Mouse (Mus musculus): ENCODE results near the gene Epb41. TPM values are rescaled to one million over a fixed set of nuclear protein-coding genes. Genes with fewer than 3 reads are reported as not detected.
A peak's percentile ranks its signal among the peaks of the same experiment; 100 is the strongest.

The Epb41 gene
- polyA plus RNA-seq, 1 experiment from 2014 or later: 61.7 TPM

DNA sequence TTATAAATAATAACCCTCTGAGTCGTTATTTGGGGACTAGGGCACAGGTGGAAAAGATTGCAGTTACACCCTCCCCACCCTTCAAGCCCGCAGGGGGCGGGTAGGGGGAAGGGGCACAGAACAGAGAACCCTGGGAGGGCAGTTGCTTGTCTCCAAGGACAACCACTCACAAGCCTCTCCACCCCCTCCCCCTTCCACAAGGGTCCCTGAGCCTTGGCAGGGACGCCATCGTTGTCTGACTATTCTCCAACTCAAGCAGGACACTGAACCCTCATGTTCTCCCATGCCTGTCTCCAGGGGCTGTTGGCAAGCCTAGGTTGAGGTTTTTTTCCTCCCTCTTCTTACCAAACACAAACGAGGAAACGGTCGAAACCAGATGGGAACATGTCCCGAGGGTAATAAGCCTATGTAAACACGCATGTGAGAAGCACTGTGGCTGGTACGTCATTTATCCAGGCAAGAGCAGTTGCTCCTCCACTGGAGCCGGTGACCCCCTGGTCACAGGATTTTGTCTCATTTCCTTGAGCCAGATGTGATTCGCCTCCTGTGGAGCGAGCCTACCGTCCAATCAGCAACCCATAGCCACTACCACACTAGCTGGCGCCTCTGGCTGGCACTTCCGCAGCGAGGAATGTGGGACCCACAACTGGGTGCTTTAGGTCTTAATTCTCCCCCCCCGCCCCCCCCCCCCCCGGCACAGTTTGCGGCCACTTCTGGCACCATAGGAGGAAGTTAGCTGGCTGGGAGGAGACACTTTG is 164.7 kb downstream of the Epb41 start:
- no peak for ATAC-seq
- peaks cover 9% of the 10 kb centered on the region for H3K4me1 ChIP-seq (ENCODE audit: control insufficient read depth, insufficient read depth, low read length)
- no peak overlapping the region for H3K4me3 ChIP-seq (ENCODE audit: low read depth, low read length)
- H3K27me3 ChIP-seq (ENCODE audit: control insufficient read depth, insufficient read depth, low read depth, low read length): peaks cover 16% of the 10 kb centered on the region
- no peaks in the 10 kb centered on the region for H3K9me3 ChIP-seq (replicated peaks; ENCODE audit: control insufficient read depth, low read length, poor library complexity, severe bottlenecking)
- peak overlapping the region; percentile 22 for H3K4me2 ChIP-seq (ENCODE audit: low read length)
- no peak overlapping the region for H3K27ac ChIP-seq (ENCODE audit: low read length)
- H3K9ac ChIP-seq (ENCODE audit: low read depth, low read length): peak overlapping the region; percentile 38; the same call in 1 of the 2 replicates
- WGBS: 15% methylated on average over 19 of the region's 21 CpGs
- no peaks in the 10 kb centered on the region for H3K36me3 ChIP-seq (ENCODE audit: control insufficient read depth, insufficient read depth, low read length)

GRCm38 (mm10) chr4:131907912-131908311 is 167.2 kb downstream of the Epb41 start:
- 89% methylated on average over 3 of the region's 3 CpGs for WGBS
- no peak overlapping the region for H3K4me2 ChIP-seq (ENCODE audit: low read length)
- H3K4me1 ChIP-seq (ENCODE audit: control insufficient read depth, insufficient read depth, low read length): peaks cover 6% of the 10 kb centered on the region
- no peak for ATAC-seq
- H3K27ac ChIP-seq (ENCODE audit: low read length): no peak overlapping the region
- H3K4me3 ChIP-seq (ENCODE audit: low read depth, low read length): no peak overlapping the region
- no peak overlapping the region for H3K9ac ChIP-seq (ENCODE audit: low read depth, low read length)
- peaks cover 4% of the 10 kb centered on the region for H3K27me3 ChIP-seq (ENCODE audit: control insufficient read depth, insufficient read depth, low read depth, low read length)
- H3K36me3 ChIP-seq (ENCODE audit: control insufficient read depth, insufficient read depth, low read length): no peaks in the 10 kb centered on the region
- no peaks in the 10 kb centered on the region for H3K9me3 ChIP-seq (replicated peaks; ENCODE audit: control insufficient read depth, low read length, poor library complexity, severe bottlenecking)

- Histone ChIP-seq H3K4me1 (ENCODE audit: control insufficient read depth, insufficient read depth, low read length) (peaks cover 6% of the 10 kb centered on the region), H3K9me3 (replicated peaks; ENCODE audit: control insufficient read depth, low read length, poor library complexity, severe bottlenecking) (no peaks in the 10 kb centered on the region), H3K4me3 (ENCODE audit: low read depth, low read length) (no peak overlapping the region), H3K27ac (ENCODE audit: low read length) (no peak overlapping the region), H3K4me2 (ENCODE audit: low read length) (no peak overlapping the region), H3K27me3 (ENCODE audit: control insufficient read depth, insufficient read depth, low read depth, low read length) (peaks cover 3% of the 10 kb centered on the region; the same call in 1 of the 2 replicates), H3K36me3 (ENCODE audit: control insufficient read depth, insufficient read depth, low read length) (peaks cover 8% of the 10 kb centered on the region; the same call in 1 of the 2 replicates), H3K9ac (ENCODE audit: low read depth, low read length) (no peak overlapping the region)
- WGBS: 68% methylated on average over 6 of the region's 6 CpGs
- no peak for ATAC-seq
Observed at GRCm38 (mm10) chr4:131906423-131906822, 168.7 kb downstream of the Epb41 start.

DNA sequence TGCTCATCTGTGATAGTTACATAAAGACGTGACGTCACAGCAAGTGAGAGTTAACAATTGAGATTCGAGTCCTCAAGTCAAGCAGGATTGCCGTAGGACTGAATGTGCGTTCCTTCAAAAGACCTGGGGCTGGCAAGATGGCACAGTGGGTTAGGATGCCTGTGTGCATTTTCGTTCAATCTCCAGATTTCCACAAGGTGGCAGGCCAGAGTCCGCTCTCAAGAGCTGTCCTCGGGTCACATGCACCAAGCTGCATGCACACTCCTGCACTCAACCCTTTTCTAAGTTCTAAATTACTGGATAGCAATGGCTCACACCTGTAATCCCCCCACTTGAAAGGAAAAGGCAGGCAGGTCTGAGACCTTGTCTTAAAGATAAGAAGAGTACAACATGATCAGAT is 170.6 kb downstream of the Epb41 start:
- no peaks in the 10 kb centered on the region for H3K27me3 ChIP-seq (ENCODE audit: control insufficient read depth, insufficient read depth, low read depth, low read length)
- 51% methylated on average over 8 of the region's 8 CpGs for WGBS
- no peak for ATAC-seq
- H3K4me3 ChIP-seq (ENCODE audit: low read depth, low read length): no peak overlapping the region
- H3K4me1 ChIP-seq (ENCODE audit: control insufficient read depth, insufficient read depth, low read length): no peaks in the 10 kb centered on the region
- no peak overlapping the region for H3K9ac ChIP-seq (ENCODE audit: low read depth, low read length)
- H3K4me2 ChIP-seq (ENCODE audit: low read length): no peak overlapping the region
- no peaks in the 10 kb centered on the region for H3K9me3 ChIP-seq (replicated peaks; ENCODE audit: control insufficient read depth, low read length, poor library complexity, severe bottlenecking)
- peaks cover 25% of the 10 kb centered on the region for H3K36me3 ChIP-seq (ENCODE audit: control insufficient read depth, insufficient read depth, low read length)
- H3K27ac ChIP-seq (ENCODE audit: low read length): no peak overlapping the region

DNA sequence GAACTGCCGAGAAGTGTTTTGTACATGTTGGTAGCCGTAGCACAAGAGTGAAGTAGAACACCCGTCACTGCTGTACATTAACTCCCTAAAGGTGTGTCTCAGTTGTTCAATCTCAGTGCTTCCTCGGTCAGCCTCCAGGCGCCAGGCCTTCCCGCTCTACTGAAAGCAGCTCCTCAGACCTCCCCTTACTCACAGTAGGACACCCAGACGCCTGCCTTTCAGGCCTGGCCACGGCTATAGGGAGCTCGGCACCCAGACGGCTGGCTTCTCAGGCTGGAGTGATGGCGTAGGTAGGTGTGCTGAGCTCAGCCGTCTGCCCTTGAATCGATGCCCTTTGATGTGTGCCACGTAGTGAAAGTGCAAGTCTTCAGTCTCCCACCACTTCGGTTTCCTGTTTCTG is 174.0 kb downstream of the Epb41 start:
- WGBS: 92% methylated on average over 15 of the region's 15 CpGs
- H3K4me2 ChIP-seq (ENCODE audit: low read length): no peak overlapping the region
- H3K36me3 ChIP-seq (ENCODE audit: control insufficient read depth, insufficient read depth, low read length): peaks cover 40% of the 10 kb centered on the region

DNA sequence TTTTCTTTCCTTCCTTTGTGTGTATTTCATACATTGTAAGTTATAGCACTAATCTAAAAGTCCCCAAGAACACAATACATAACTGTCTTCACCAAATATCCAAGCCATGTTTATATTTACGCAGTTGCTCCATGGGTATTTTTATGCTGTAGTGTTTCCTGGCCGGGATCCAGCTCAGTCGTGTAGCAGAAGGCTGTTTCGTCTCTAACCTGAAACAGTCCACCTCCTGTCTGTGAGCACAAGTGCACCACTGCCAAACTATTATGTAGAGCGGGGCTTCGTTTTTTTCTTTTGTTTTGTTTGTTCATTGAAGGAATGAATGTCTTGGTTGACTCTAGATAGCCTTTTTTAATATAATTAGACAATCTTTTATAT is 176.0 kb downstream of the Epb41 start:
- no peak for ATAC-seq
- peaks cover 43% of the 10 kb centered on the region for H3K36me3 ChIP-seq (ENCODE audit: control insufficient read depth, insufficient read depth, low read length)
- H3K27me3 ChIP-seq (ENCODE audit: control insufficient read depth, insufficient read depth, low read depth, low read length): no peaks in the 10 kb centered on the region
- no peak overlapping the region for H3K4me2 ChIP-seq (ENCODE audit: low read length)
- H3K9me3 ChIP-seq (replicated peaks; ENCODE audit: control insufficient read depth, low read length, poor library complexity, severe bottlenecking): no peaks in the 10 kb centered on the region
- H3K27ac ChIP-seq (ENCODE audit: low read length): no peak overlapping the region
- H3K4me1 ChIP-seq (ENCODE audit: control insufficient read depth, insufficient read depth, low read length): no peaks in the 10 kb centered on the region
- no peak overlapping the region for H3K4me3 ChIP-seq (ENCODE audit: low read depth, low read length)
- no peak overlapping the region for H3K9ac ChIP-seq (ENCODE audit: low read depth, low read length)
- 89% methylated on average over 6 of the region's 6 CpGs for WGBS

More for the DNA sequence above, 174.0 kb downstream of the Epb41 start:
- no peak overlapping the region for H3K4me3 ChIP-seq (ENCODE audit: low read depth, low read length)
- no peaks in the 10 kb centered on the region for H3K4me1 ChIP-seq (ENCODE audit: control insufficient read depth, insufficient read depth, low read length)
- no peaks in the 10 kb centered on the region for H3K27me3 ChIP-seq (ENCODE audit: control insufficient read depth, insufficient read depth, low read depth, low read length)
- H3K27ac ChIP-seq (ENCODE audit: low read length): no peak overlapping the region
- ATAC-seq: no peak
- H3K9ac ChIP-seq (ENCODE audit: low read depth, low read length): no peak overlapping the region
- no peaks in the 10 kb centered on the region for H3K9me3 ChIP-seq (replicated peaks; ENCODE audit: control insufficient read depth, low read length, poor library complexity, severe bottlenecking)

GRCm38 (mm10) chr4:131898503-131899179 is 176.5 kb downstream of the Epb41 start:
- H3K9me3 ChIP-seq (replicated peaks; ENCODE audit: control insufficient read depth, low read length, poor library complexity, severe bottlenecking): no peaks in the 10 kb centered on the region
- H3K4me2 ChIP-seq (ENCODE audit: low read length): no peak overlapping the region
- WGBS: 84% methylated on average over 12 of the region's 12 CpGs
- H3K36me3 ChIP-seq (ENCODE audit: control insufficient read depth, insufficient read depth, low read length): peaks cover 46% of the 10 kb centered on the region
- H3K9ac ChIP-seq (ENCODE audit: low read depth, low read length): no peak overlapping the region
- no peak overlapping the region for H3K4me3 ChIP-seq (ENCODE audit: low read depth, low read length)
- no peaks in the 10 kb centered on the region for H3K4me1 ChIP-seq (ENCODE audit: control insufficient read depth, insufficient read depth, low read length)
- H3K27me3 ChIP-seq (ENCODE audit: control insufficient read depth, insufficient read depth, low read depth, low read length): no peaks in the 10 kb centered on the region
- ATAC-seq: no peak
- no peak overlapping the region for H3K27ac ChIP-seq (ENCODE audit: low read length)

DNA sequence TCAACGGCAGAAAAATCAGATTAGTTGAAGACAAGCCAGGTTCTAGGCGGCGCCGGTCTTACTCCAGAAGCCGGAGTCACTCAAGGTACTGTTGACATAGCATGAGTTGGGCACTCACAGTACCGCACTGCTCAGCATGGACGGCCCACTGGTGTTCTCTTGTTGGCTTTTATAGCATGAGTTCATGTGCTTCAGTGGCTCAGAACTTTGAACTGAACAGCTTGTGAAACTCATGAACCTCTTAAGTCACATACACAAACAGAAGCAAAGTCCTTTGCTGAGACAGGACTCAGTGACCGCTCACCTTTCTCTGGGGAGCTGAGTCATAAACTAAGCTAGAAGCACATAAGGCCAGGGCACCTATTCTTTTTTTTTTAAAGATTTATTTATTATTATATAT is 177.3 kb downstream of the Epb41 start:
- H3K9ac ChIP-seq (ENCODE audit: low read depth, low read length): no peak overlapping the region
- no peak overlapping the region for H3K4me2 ChIP-seq (ENCODE audit: low read length)
- H3K27me3 ChIP-seq (ENCODE audit: control insufficient read depth, insufficient read depth, low read depth, low read length): no peaks in the 10 kb centered on the region
- peaks cover 53% of the 10 kb centered on the region for H3K36me3 ChIP-seq (ENCODE audit: control insufficient read depth, insufficient read depth, low read length)
- H3K4me1 ChIP-seq (ENCODE audit: control insufficient read depth, insufficient read depth, low read length): no peaks in the 10 kb centered on the region
- H3K4me3 ChIP-seq (ENCODE audit: low read depth, low read length): no peak overlapping the region
- WGBS: 97% methylated on average over 8 of the region's 8 CpGs
- H3K27ac ChIP-seq (ENCODE audit: low read length): no peak overlapping the region
- no peaks in the 10 kb centered on the region for H3K9me3 ChIP-seq (replicated peaks; ENCODE audit: control insufficient read depth, low read length, poor library complexity, severe bottlenecking)
- no peak for ATAC-seq

DNA sequence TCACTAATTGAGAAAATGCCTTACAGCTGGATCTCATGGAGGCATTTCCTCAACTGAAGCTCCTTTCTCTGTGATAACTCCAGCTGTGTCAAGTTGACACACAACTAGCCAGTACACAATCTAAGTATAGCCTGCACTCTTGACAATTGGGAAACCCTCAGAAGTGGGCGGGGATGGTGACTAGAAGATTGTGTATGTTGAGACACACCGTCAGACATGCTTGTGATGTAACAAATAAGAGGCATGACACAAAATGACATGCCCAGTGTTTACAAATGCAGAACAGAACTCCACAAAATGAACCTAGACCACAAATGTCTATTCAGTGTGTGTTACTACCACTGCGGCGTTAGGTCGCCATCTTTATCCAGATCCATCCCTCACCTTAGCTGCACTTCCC is 178.0 kb downstream of the Epb41 start:
- no peak overlapping the region for H3K27ac ChIP-seq (ENCODE audit: low read length)
- no peaks in the 10 kb centered on the region for H3K4me1 ChIP-seq (ENCODE audit: control insufficient read depth, insufficient read depth, low read length)
- peaks cover 52% of the 10 kb centered on the region for H3K36me3 ChIP-seq (ENCODE audit: control insufficient read depth, insufficient read depth, low read length)
- H3K9me3 ChIP-seq (replicated peaks; ENCODE audit: control insufficient read depth, low read length, poor library complexity, severe bottlenecking): no peaks in the 10 kb centered on the region
- no peaks in the 10 kb centered on the region for H3K27me3 ChIP-seq (ENCODE audit: control insufficient read depth, insufficient read depth, low read depth, low read length)
- no peak overlapping the region for H3K9ac ChIP-seq (ENCODE audit: low read depth, low read length)
- WGBS: 96% methylated on average over 5 of the region's 5 CpGs
- H3K4me3 ChIP-seq (ENCODE audit: low read depth, low read length): no peak overlapping the region
- no peak for ATAC-seq
- no peak overlapping the region for H3K4me2 ChIP-seq (ENCODE audit: low read length)
